Mouse (Mus musculus) CD4-positive, CD25-positive, alpha-beta regulatory T cell (primary cell): ENCODE results near the gene Cnga4. TPM values are rescaled to one million over a fixed set of nuclear protein-coding genes. Genes with fewer than 3 reads are reported as not detected.

Source experiments
- polyA plus RNA-seq: library from polyadenylated mRNA; unstranded; fragments of 100-300 nt; shearing (Covaris generic); gene quantifications from one replicate; pipeline ENCODE4 v1.2.1, GENCODE M21; 2017

Cnga4 gene
- not detected for polyA plus RNA-seq

GRCm38 (mm10) chr7:105404268-105404667, at the start of gene Cnga4:
Gene Cnga4 (plus strand): TSS chr7:105404568.

GRCm38 (mm10) chr7:105367930-105368329, 36.4 kb upstream of the Cnga4 start, which contains the start of gene Olfr692:
Gene Olfr692 (plus strand): TSS chr7:105368230.

GRCm38 (mm10) chr7:105374866-105375265, 29.5 kb upstream of the Cnga4 start, which contains the start of gene Gm5901:
Gene Gm5901 (plus strand): TSS chr7:105375038.

GRCm38 (mm10) chr7:105399935-105400624, 4.3 kb upstream of the Cnga4 start, which contains the start of gene Fam160a2:
Gene Fam160a2 (minus strand): TSS chr7:105400054.

GRCm38 (mm10) chr7:105425424-105426043, 21.2 kb downstream of the Cnga4 start, which contains the start of gene Cckbr:
Gene Cckbr (plus strand): TSS chr7:105425731.

Other genes starting within 250 kb of the Cnga4 start
- gene Olfr684, start 240.9 kb upstream of the Cnga4 start, polyA plus RNA-seq, result not detected
- not detected for gene Olfr685, start 218.6 kb upstream of the Cnga4 start, polyA plus RNA-seq
- not detected for gene Olfr686, start 197.1 kb upstream of the Cnga4 start, polyA plus RNA-seq
- not detected for gene Olfr688, start 116.5 kb upstream of the Cnga4 start, polyA plus RNA-seq
- 0.05 TPM for gene Olfr689, start 93.4 kb upstream of the Cnga4 start, polyA plus RNA-seq
- gene Olfr690, start 70.5 kb upstream of the Cnga4 start, polyA plus RNA-seq, result not detected
- gene Olfr691, start 62.3 kb upstream of the Cnga4 start, polyA plus RNA-seq, result not detected
- not detected for gene Olfr692, start 36.3 kb upstream of the Cnga4 start, polyA plus RNA-seq
- gene Gm5901, start 29.5 kb upstream of the Cnga4 start, polyA plus RNA-seq, result not detected
- gene Fam160a2, start 4.5 kb upstream of the Cnga4 start, polyA plus RNA-seq, result 36.8 TPM
- not detected for gene Cckbr, start 21.2 kb downstream of the Cnga4 start, polyA plus RNA-seq
- gene Cavin3, start 77.7 kb downstream of the Cnga4 start, polyA plus RNA-seq, result 0.12 TPM
- gene Smpd1, start 149.8 kb downstream of the Cnga4 start, polyA plus RNA-seq, result 37.2 TPM
- gene Apbb1, start 177.1 kb downstream of the Cnga4 start, polyA plus RNA-seq, result 3.9 TPM
- gene Hpx, start 195.6 kb downstream of the Cnga4 start, polyA plus RNA-seq, result not detected
- 13.4 TPM for gene Trim3, start 229.0 kb downstream of the Cnga4 start, polyA plus RNA-seq
- gene Timm10b, start 235.5 kb downstream of the Cnga4 start, polyA plus RNA-seq, result 209 TPM
- 22.9 TPM for gene Arfip2, start 235.8 kb downstream of the Cnga4 start, polyA plus RNA-seq
- gene Gm45799, start 236.0 kb downstream of the Cnga4 start, polyA plus RNA-seq, result 11.6 TPM
- 2.3 TPM for gene Dnhd1, start 246.3 kb downstream of the Cnga4 start, polyA plus RNA-seq